ENCODE assay signal across 8 mouse cellular contexts in the genomic region with DNA sequence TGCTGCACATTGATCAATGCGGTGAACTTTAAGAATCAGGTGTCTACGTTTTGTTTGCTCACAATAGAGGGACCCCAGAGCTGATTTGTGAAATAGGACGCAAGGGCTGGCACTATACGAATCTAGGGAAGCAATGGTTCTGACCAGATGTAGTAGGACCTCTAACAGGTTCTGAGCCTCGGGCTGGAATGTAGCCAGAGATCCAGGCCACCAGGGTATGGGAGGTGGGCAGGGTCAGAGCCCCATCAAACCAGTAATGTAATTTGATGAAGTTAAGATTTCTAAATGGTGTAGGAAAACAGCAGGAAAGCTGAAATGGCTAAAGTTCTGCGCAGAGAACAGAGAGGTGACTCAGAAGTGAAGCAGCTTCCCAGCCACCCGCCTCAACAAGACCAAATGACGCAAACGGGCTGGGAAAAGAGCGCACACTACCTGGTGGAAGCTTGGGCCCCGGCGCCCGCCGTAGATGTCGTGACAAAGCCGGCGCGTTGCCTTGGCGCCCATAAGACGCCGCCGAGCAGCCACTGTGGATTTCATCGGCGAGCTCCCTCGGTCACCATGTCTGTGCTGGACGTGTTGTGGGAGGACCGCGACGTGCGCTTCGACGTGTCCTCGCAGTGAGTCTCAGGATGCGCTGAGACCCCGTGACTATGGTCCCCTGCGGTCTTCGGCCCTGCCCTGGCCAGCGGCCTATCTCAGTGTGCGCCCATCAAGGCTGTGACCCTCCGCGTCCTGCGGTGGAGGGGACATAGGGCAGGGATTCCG. TPM values are rescaled to one million over a fixed set of nuclear protein-coding genes. Genes with fewer than 3 reads are reported as not detected.
DNase-seq lines count a peak whose midpoint lies in the region; ATAC-seq and TF ChIP-seq lines count a peak whose summit lies in the region.

Gene Bbs5 (plus strand): TSS at position 446 of the 765 bp plus-strand sequence.

- peak; percentile 74 for DNase-seq in c-Kit-positive CD71-positive TER-119-positive erythroid progenitor cells, embryonic 14.5 days (ENCODE audit: low spot score)
- DNase-seq in forebrain, embryonic 14.5 days (ENCODE audit: low spot score): peak; percentile 96
- DNase-seq in heart, postnatal 25 days (ENCODE audit: low spot score): peak; percentile 80
- peak; percentile 94 to 95 for DNase-seq in layer of hippocampus, adult 2 months (ENCODE audit: low spot score in 2 of 2)
- peak; percentile 95 for DNase-seq in lung, embryonic 14.5 days
- peak; percentile 70 for DNase-seq in thymus, adult 2 months

- ATAC-seq in forebrain, embryonic 14.5 days: peak; percentile 97
- ATAC-seq in lung, embryonic 14.5 days (ENCODE audit: insufficient read depth): peak; percentile 96

- H3K4me1 ChIP-seq in ES-Bruce4 (ENCODE audit: control insufficient read depth, insufficient read depth, low read length): no peaks in the 10 kb centered on the region
- peaks cover 3% of the 10 kb centered on the region for H3K4me1 ChIP-seq in forebrain, embryonic 14.5 days (ENCODE audit: control insufficient read depth, insufficient read depth, low read length)
- no peaks in the 10 kb centered on the region for H3K4me1 ChIP-seq in lung, embryonic 14.5 days (ENCODE audit: insufficient read depth)
- H3K4me1 ChIP-seq in olfactory bulb, adult 2 months (ENCODE audit: control insufficient read depth, insufficient read depth, low read length): peaks cover 2% of the 10 kb centered on the region; the same call in 1 of the 2 replicates
- peaks cover 6% of the 10 kb centered on the region for H3K4me1 ChIP-seq in thymus, adult 2 months (replicated peaks; ENCODE audit: control insufficient read depth, insufficient read depth, low read length)

- peak within 1 kb of the TSS; percentile 30 for H3K9ac ChIP-seq in ES-Bruce4 (ENCODE audit: low read depth, poor library complexity, severe bottlenecking)
- H3K9ac ChIP-seq in forebrain, embryonic 14.5 days (ENCODE audit: low read length): peak within 1 kb of the TSS; percentile 75
- peak within 1 kb of the TSS; percentile 72 for H3K9ac ChIP-seq in lung, embryonic 14.5 days

- H3K27ac ChIP-seq in ES-Bruce4 (ENCODE audit: insufficient read depth, low read length): no peak within 1 kb of the TSS
- no peak within 1 kb of the TSS for H3K27ac ChIP-seq in forebrain, embryonic 14.5 days (ENCODE audit: low read depth, low read length)
- H3K27ac ChIP-seq in layer of hippocampus, adult 2 months: peak within 1 kb of the TSS; percentile 83
- H3K27ac ChIP-seq in lung, embryonic 14.5 days (ENCODE audit: low read depth): no peak within 1 kb of the TSS
- H3K27ac ChIP-seq in olfactory bulb, adult 2 months (ENCODE audit: insufficient read depth, low read depth, low read length): no peak within 1 kb of the TSS
- no peak within 1 kb of the TSS for H3K27ac ChIP-seq in thymus, adult 2 months (ENCODE audit: control insufficient read depth, insufficient read depth, low read length)

- H3K4me2 ChIP-seq in forebrain, embryonic 14.5 days (ENCODE audit: low read length): peak within 1 kb of the TSS; percentile 72
- H3K4me2 ChIP-seq in lung, embryonic 14.5 days: peak within 1 kb of the TSS; percentile 80

- no peaks in the 10 kb centered on the region for H3K36me3 ChIP-seq in ES-Bruce4 (ENCODE audit: control insufficient read depth, insufficient read depth, low read length, poor library complexity, severe bottlenecking)
- H3K36me3 ChIP-seq in forebrain, embryonic 14.5 days (ENCODE audit: control insufficient read depth, insufficient read depth, low read length): no peaks in the 10 kb centered on the region
- H3K36me3 ChIP-seq in lung, embryonic 14.5 days (ENCODE audit: insufficient read depth): 0 out of 2 replicates have a peak, but pooled peaks cover 2% of the 10 kb centered on the region
- no peaks in the 10 kb centered on the region for H3K36me3 ChIP-seq in thymus, adult 2 months (ENCODE audit: control insufficient read depth, insufficient read depth, low read length)

- TF ChIP-seq POLR2A in ES-Bruce4 (IDR thresholded peaks at IDR 0.05; ENCODE audit: insufficient read depth, low read length): no peak
- TF ChIP-seq POLR2A in olfactory bulb, adult 2 months (IDR thresholded peaks at IDR 0.05; ENCODE audit: insufficient read depth, low read depth, low read length): peak; percentile 51
- no peak for TF ChIP-seq POLR2A in thymus, adult 2 months (IDR thresholded peaks at IDR 0.05; ENCODE audit: control insufficient read depth, extremely low read depth, insufficient read depth, low read length, poor library complexity)

- no peak for TF ChIP-seq CTCF in ES-Bruce4 (IDR thresholded peaks at IDR 0.05; ENCODE audit: low read depth, low read length)
- no peak for TF ChIP-seq CTCF in layer of hippocampus, adult 2 months (conservative IDR thresholded peaks at IDR 0.05)
- TF ChIP-seq CTCF in lung, embryonic 14.5 days (IDR thresholded peaks at IDR 0.05; ENCODE audit: low read depth): no peak
- no peak for TF ChIP-seq CTCF in olfactory bulb, adult 2 months (IDR thresholded peaks at IDR 0.05; ENCODE audit: insufficient read depth, low read depth, low read length)
- TF ChIP-seq CTCF in thymus, adult 2 months (IDR thresholded peaks at IDR 0.05; ENCODE audit: borderline replicate concordance, control insufficient read depth, extremely low read depth, insufficient read depth, low read length, poor library complexity): 0 out of 2 replicates have a peak, but pooled peaks have one; percentile 21

- intact Hi-C loops in heart, postnatal 25 days (cut with DNase I): loop anchor here (5.0 kb wide), 1 partner anchor 75 kb away; the partner anchor contains the start of gene Ppig

- WGBS in forebrain, embryonic 14.5 days: 3% methylated on average over 42 of the region's 43 CpGs
- WGBS in lung, embryonic 14.5 days: 2% methylated on average over 43 of the region's 43 CpGs
- WGBS in olfactory bulb, adult 2 months: 2% methylated on average over 43 of the region's 43 CpGs
- WGBS in thymus, adult 2 months: 6% methylated on average over 43 of the region's 43 CpGs

- H3K4me3 ChIP-seq in ES-Bruce4 (ENCODE audit: low read depth, low read length): peak within 1 kb of the TSS; percentile 99
- H3K4me3 ChIP-seq in forebrain, embryonic 14.5 days (ENCODE audit: low read depth, low read length): peak within 1 kb of the TSS; percentile 62
- H3K4me3 ChIP-seq in layer of hippocampus, adult 2 months: peak within 1 kb of the TSS; percentile 84
- peak within 1 kb of the TSS; percentile 81 for H3K4me3 ChIP-seq in lung, embryonic 14.5 days (ENCODE audit: low read depth, low read length)
- H3K4me3 ChIP-seq in olfactory bulb, adult 2 months (ENCODE audit: insufficient read depth, low read depth, low read length): peak within 1 kb of the TSS; percentile 96
- H3K4me3 ChIP-seq in thymus, adult 2 months (ENCODE audit: control insufficient read depth, insufficient read depth, low read length): peak within 1 kb of the TSS; percentile 84

- no peaks in the 10 kb centered on the region for H3K27me3 ChIP-seq in ES-Bruce4 (ENCODE audit: control insufficient read depth, insufficient read depth, low read length, poor library complexity, severe bottlenecking)
- H3K27me3 ChIP-seq in forebrain, embryonic 14.5 days (replicated peaks; ENCODE audit: control insufficient read depth, insufficient read depth, low read length): no peaks in the 10 kb centered on the region
- H3K27me3 ChIP-seq in lung, embryonic 14.5 days (ENCODE audit: insufficient read depth, low read length): no peaks in the 10 kb centered on the region
- H3K27me3 ChIP-seq in thymus, adult 2 months (ENCODE audit: control insufficient read depth, insufficient read depth, low read length): no peaks in the 10 kb centered on the region

- H3K9me3 ChIP-seq in ES-Bruce4 (replicated peaks; ENCODE audit: control insufficient read depth, insufficient read depth, low read length, poor library complexity, severe bottlenecking): no peaks in the 10 kb centered on the region
- no peaks in the 10 kb centered on the region for H3K9me3 ChIP-seq in forebrain, embryonic 14.5 days (replicated peaks; ENCODE audit: control insufficient read depth, low read length)
- H3K9me3 ChIP-seq in lung, embryonic 14.5 days (ENCODE audit: low read depth, low read length): no peaks in the 10 kb centered on the region

- TF ChIP-seq EP300 in ES-Bruce4 (IDR thresholded peaks at IDR 0.05; ENCODE audit: insufficient read depth, low read depth, low read length): no peak

RNA-seq across cellular contexts. Expression of gene Bbs5, which starts in this region (rescaled TPM):
- polyA plus RNA-seq in ES-Bruce4 (2011; ENCODE audit: insufficient read depth, insufficient read length, low read depth, missing spikeins): 15.9 and 17.7 TPM in 2 replicates
- polyA plus RNA-seq in forebrain, embryonic 14.5 days (2014; fragmentation: Nextera tagmentation; extraction: Ambion mirVana): 17.2 and 18.2 TPM in 2 replicates
- total RNA-seq in heart, postnatal 25 days (2021): 1 to 10 TPM; 4.2 to 5.1 TPM
- total RNA-seq in layer of hippocampus, adult 2 months (2021): 10 to 100 TPM; 29.8 to 31.3 TPM
- 14.2 and 15.6 TPM in 2 replicates for polyA plus RNA-seq in lung, embryonic 14.5 days (2014; fragmentation: Nextera tagmentation; extraction: Ambion mirVana)
- polyA plus RNA-seq in olfactory bulb, adult 2 months (2012; ENCODE audit: insufficient read depth, insufficient read length, low replicate concordance, missing spikeins): not detected in 2 replicates
- 0.39 and 0.45 TPM in 2 replicates for polyA plus RNA-seq in thymus, adult 2 months (2012; rRNA removed)

Comparison
In these comparisons a context has a peak if more than half of its experiments do, and no peak if none do; other contexts are left out.
1. RNA of gene Bbs5 (total RNA-seq): 29.8 to 31.3 TPM in layer of hippocampus, adult 2 months; 4.2 to 5.1 TPM in heart, postnatal 25 days; every median in the first group is over 4 times any median in the second.
2. Peak in DNase-seq and H3K4me3 ChIP-seq in thymus, adult 2 months; RNA of the gene not detected or under 1 TPM.
3. Peak in every context shown above with its lines, with median percentiles within 50 percentile points of each other: H3K4me3 ChIP-seq, H3K9ac ChIP-seq and DNase-seq.